Mouse (Mus musculus): ENCODE data around the gene Gemin8. TPM values are rescaled to one million over a fixed set of nuclear protein-coding genes. Genes with fewer than 3 reads are reported as not detected.

Gemin8 gene
- polyA plus RNA-seq, 1 experiment from 2014 or later = 10.8 TPM

DNA sequence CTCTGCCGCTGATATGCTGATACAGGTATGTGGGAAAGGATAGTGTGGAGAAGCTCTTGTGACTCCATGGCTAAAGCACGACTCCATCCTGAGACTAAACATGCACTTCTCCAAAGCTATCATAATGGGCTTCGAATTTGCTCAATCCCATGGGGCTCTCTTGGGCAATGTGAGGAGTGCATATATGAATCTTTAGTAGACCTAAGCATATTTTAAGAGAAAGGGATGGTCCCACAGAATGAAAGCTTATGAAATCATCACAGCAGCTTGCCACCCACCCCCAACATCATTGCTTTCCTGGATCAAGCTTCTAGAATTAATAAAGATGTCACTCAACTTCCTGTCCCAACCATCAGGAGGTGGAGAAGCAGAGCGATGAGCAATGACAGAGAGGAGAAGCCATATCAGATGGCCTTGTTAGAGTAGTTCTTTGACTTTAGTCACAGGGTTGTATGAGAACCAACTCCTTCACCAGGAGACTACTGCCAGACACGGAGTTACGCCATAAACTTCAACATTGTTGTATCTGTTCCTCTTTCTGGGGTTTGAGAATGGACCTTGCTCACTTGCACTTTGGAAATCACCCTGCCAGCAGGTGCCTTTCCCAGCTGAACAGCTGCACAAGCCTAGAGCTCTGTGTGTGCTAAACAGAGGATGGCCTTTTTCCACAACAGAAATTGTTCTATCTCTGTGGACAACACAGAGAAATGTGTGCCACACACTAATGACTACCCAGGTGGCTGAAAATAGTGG, 60.4 kb downstream of the Gemin8 start:
- Histone ChIP-seq H3K9me3 (replicated peaks) (no peaks in the 10 kb centered on the region), H3K36me3 (no peaks in the 10 kb centered on the region), H3K4me2 (replicated peaks) (no peak overlapping the region), H3K27me3 (peaks cover 13% of the 10 kb centered on the region), H3K9ac (no peak overlapping the region), H3K4me1 (no peaks in the 10 kb centered on the region), H3K4me3 (replicated peaks) (no peak overlapping the region), H3K27ac (replicated peaks) (no peak overlapping the region)
- 83% methylated on average over 6 of the region's 6 CpGs for WGBS
- no peak for ATAC-seq (ENCODE audit: insufficient number of reproducible peaks, low FRiP score, low TSS enrichment, low read depth)

DNA sequence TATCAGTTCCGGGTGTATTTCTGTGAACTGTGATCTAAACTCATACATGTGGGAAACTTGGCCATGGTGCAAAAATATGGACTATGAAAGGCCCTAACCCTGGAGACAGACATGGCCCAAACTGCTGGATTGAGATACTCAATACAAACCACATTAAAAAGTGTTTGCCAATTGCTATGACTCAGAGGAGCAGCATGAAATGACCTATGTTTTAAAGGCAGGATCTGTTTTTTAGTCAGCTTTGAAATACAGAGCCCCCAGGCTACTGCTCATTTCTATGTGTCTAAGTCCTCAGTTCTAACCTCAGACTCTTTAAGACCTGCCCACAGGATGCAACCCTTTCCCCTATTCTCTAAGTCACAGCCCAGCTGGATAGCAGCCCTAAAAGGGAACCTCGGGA, 65.9 kb downstream of the Gemin8 start:
- no peak overlapping the region for H3K4me3 ChIP-seq (replicated peaks)

DNA sequence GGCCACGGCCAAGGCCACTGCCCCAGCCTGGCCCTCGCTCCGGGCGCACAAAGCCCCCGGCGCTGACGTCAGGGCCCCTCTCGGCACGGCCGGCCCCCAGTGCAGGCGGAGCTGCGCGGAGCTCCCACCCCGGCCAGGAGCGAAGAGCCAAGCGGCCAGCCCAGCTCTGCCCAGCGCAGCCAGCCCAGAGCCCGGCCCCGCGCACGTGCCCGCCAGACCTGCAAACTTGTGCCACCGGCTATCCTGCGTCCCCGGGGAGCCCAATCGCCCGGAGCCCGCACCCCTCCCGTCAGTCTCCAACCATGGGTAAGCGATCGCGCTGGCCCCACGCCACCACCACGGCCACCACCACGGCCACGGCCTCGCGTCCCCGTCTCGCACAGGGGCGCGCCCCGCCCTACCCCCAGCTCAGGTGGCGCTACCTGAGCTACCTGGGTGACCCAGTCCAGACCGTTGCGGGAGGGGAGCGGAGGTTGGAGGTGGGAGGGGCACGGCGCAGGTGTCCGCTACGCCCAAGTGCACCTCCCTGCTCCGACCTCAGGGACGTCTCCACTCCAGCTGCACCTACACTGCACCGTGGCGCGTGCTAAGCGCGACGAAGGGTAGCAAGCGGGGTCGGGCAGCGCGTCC, 68.7 kb downstream of the Gemin8 start, which contains the start of gene Gpm6b:
Gene Gpm6b (plus strand): TSS at position 81 of the 630 bp plus-strand sequence.
- no peaks in the 10 kb centered on the region for H3K9me3 ChIP-seq (replicated peaks)
- WGBS = 28% methylated on average over 49 of the region's 63 CpGs
- no peak within 1 kb of the TSS for H3K27ac ChIP-seq (replicated peaks)
- H3K4me2 ChIP-seq (replicated peaks) = peak within 1 kb of the TSS; percentile 91
- H3K4me3 ChIP-seq (replicated peaks) = peak within 1 kb of the TSS; percentile 53
- no peaks in the 10 kb centered on the region for H3K36me3 ChIP-seq
- ATAC-seq (ENCODE audit: insufficient number of reproducible peaks, low FRiP score, low TSS enrichment, low read depth) = peak; percentile 86
- peaks cover 24% of the 10 kb centered on the region for H3K27me3 ChIP-seq
- H3K9ac ChIP-seq = peak within 1 kb of the TSS; percentile 15
- H3K4me1 ChIP-seq = no peaks in the 10 kb centered on the region

More for the DNA sequence above, 65.9 kb downstream of the Gemin8 start:
- no peak overlapping the region for H3K27ac ChIP-seq (replicated peaks)
- H3K9me3 ChIP-seq (replicated peaks) = no peaks in the 10 kb centered on the region
- H3K9ac ChIP-seq = no peak overlapping the region
- no peaks in the 10 kb centered on the region for H3K36me3 ChIP-seq
- no peak for ATAC-seq (ENCODE audit: insufficient number of reproducible peaks, low FRiP score, low TSS enrichment, low read depth)
- no peak overlapping the region for H3K4me2 ChIP-seq (replicated peaks)
- WGBS = 37% methylated on average over 2 of the region's 2 CpGs
- no peaks in the 10 kb centered on the region for H3K4me1 ChIP-seq
- peaks cover 27% of the 10 kb centered on the region for H3K27me3 ChIP-seq

DNA sequence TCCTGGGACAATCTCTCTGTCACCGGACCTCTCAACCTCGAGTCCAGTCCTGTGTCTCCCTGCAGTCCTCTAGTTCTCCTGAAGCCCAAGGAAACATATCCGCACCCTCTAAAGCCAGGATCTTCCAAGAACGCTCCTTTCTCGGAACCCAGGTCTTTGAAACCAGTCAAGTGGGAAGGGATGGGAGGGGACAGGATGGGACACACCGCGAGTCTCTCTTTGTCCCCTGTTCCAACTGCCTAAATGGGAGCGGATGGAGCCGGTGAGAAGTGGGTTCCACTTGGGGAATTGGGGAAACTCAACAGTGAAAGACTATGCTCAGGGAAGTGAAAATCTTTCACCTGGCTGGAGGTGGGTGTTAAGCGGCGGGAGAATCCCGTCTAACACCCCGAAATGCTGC, 69.3 kb downstream of the Gemin8 start:
- Histone ChIP-seq H3K4me2 (replicated peaks) (peak overlapping the region; percentile 91), H3K4me1 (no peaks in the 10 kb centered on the region), H3K9ac (peak overlapping the region; percentile 15; the same call in 1 of the 2 replicates), H3K36me3 (no peaks in the 10 kb centered on the region), H3K4me3 (replicated peaks) (peak overlapping the region; percentile 53), H3K27ac (replicated peaks) (no peak overlapping the region), H3K27me3 (peaks cover 25% of the 10 kb centered on the region), H3K9me3 (replicated peaks) (no peaks in the 10 kb centered on the region)
- ATAC-seq (ENCODE audit: insufficient number of reproducible peaks, low FRiP score, low TSS enrichment, low read depth) = no peak
- WGBS = 23% methylated on average over 13 of the region's 13 CpGs

Other genes starting within 250 kb of the Gemin8 start
- 27.8 and 28.5 TPM in 2 replicates for gene Gpm6b, start 68.5 kb downstream of the Gemin8 start, polyA plus RNA-seq (2015; fragmentation: Nextera tagmentation; extraction: Ambion mirVana)